Mouse (Mus musculus): ENCODE data around the gene Vmn1r157.
"Not testable (repeated sequence)": the region's sequence is repeated elsewhere in the genome, so short reads cannot be mapped to it uniquely, and the experiment has no call there.

The Vmn1r157 gene

DNA sequence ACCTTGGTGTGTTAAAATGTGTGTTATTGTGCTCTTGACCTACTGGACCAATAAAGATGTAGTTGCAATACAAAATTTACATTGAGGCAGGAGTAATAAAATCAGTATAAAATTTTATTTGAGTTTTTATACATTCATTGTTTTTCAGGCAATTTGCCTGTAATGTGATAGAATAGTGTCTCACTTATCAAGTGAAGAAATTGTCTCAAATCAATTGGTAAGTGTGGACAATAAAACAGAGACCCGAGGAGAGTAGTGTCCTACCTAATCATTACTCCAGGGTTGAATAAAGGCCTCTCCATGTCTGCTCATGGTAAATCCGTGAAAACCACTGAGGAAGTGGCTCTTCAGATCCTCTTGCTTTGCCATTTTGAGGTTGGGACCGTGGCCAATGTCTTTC, at the start of gene Vmn1r157:
TSS of gene Vmn1r157 (plus strand) at position 301 of the 400 bp plus-strand sequence.
- DNase-seq (ENCODE audit: low spot score), result not testable (repeated sequence)

DNA sequence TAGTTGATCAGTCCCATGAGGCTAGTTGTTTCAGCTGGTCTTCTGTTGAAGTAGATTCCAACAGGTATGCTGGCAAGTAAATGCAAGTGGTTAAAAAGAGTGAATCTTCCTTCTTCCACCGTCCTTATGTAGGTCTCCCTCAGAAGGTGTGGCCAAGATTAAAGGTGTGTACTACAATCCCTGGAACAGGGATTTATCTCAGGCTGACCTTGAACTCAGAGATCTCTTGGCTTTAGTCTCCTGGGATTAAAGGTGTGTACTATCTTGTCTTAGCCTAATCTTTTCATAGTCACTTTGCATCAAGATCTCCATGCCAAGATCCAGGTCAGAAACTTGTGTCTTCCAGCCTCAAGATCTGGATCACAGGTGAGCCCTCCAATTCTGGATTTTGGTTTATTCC, 41.9 kb upstream of the Vmn1r157 start, which contains the start of gene Gm4567:
TSS of gene Gm4567 (minus strand) at position 101 of the 400 bp plus-strand sequence.
- DNase-seq (ENCODE audit: low spot score), result not testable (repeated sequence)

- not testable (repeated sequence) for DNase-seq (ENCODE audit: low spot score)
These were observed 14.5 kb downstream of the Vmn1r157 start for GRCm38 (mm10) chr7:22775981-22776380.

GRCm38 (mm10) chr7:22790682-22791081, 29.2 kb downstream of the Vmn1r157 start, which contains the start of gene Vmn1r158:
Gene Vmn1r158 (minus strand): TSS chr7:22790782.
- not testable (repeated sequence) for DNase-seq (ENCODE audit: low spot score)
